Mouse (Mus musculus): ENCODE data around the gene Slc6a11.

DNA sequence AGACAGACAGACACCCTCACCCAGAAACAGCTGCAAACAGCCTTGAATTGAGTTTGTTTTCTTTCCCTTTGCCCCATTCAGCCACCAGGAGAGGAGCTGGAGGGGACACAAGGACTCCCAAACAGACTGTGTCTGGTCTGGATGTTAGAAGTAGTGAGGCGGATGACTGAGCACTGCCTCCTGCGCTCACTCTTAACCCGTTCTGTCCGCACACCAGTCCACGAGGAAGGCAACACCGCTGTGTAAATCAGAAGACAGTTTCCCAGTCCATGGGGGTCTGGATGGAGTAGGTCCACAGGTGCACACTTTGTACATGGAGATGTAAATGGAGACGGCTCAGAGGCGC is 43.0 kb downstream of the Slc6a11 start:
- no peak for TF ChIP-seq CTCF (IDR thresholded peaks at IDR 0.05; ENCODE audit: borderline replicate concordance, insufficient read depth, low read depth, low read length)
- TF ChIP-seq POLR2A (IDR thresholded peaks at IDR 0.05; ENCODE audit: borderline replicate concordance, insufficient read depth, low read length): no peak

Measured in cerebellum, adult 2 months (tissue).